Mouse (Mus musculus): ENCODE results near the gene Trim27.

DNA sequence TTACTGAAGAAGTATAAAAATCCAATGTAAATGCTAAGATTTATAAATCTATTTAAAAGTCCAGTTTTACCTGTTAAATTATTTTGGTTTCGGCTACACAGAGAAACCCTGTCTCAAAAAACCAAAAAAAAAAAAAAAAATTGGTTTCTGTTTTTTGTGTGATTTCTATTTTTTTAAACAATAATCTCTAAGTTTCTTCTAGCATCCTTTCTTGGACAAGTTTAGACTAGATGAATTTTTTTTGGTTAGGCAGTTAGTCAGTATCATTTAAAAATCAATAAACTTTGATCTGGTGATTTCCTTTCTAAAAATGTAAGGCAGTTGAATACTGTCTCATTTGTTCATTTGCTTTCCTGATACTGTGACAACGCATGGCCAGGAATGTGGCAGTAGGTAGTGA is 19.1 kb downstream of the Trim27 start:
- TF ChIP-seq CTCF (IDR thresholded peaks at IDR 0.05; ENCODE audit: low read depth, low read length) (no peak), POLR2A (IDR thresholded peaks at IDR 0.05; ENCODE audit: insufficient read depth, low read length) (no peak)
